Mouse (Mus musculus) liver, postnatal 0 days (tissue): ENCODE results near the gene Cyb5rl. TPM values are rescaled to one million over a fixed set of nuclear protein-coding genes. Genes with fewer than 3 reads are reported as not detected.
A peak's percentile ranks its signal among the peaks of the same experiment; 100 is the strongest.

Source experiments
- ATAC-seq: fragments of 200-750 bp; cut with Nextera tagmentation; 2 replicates; pipeline ENCODE4 v1.8.0; 2017; ENCODE audit warnings: mild to moderate bottlenecking, moderate library complexity
- DNase-seq: peaks from one replicate; pipeline ENCODE4 v3.0.0-alpha.2; 2016
- H3K27ac ChIP-seq: fragments of 300-500 bp; sonication (generic); 2 replicates; pipeline ENCODE4 v1.5.1; 2014; ENCODE audit warnings: antibody characterized with exemption, moderate library complexity, mild to moderate bottlenecking, low read depth
- H3K27me3 ChIP-seq: fragments of 300-500 bp; sonication (generic); 2 replicates; pipeline ENCODE4 v1.6.1; 2014; ENCODE audit warnings: low read length, control low read depth, mixed read lengths; ENCODE audit not compliant: insufficient read depth
- H3K36me3 ChIP-seq: fragments of 300-500 bp; sonication (generic); replicated peaks from 2 replicates; pipeline ENCODE4 v1.6.1; 2014; ENCODE audit warnings: mild to moderate bottlenecking, control low read depth, low read length, moderate library complexity, mixed read lengths; ENCODE audit not compliant: insufficient read depth
- H3K4me1 ChIP-seq: fragments of 300-500 bp; sonication (generic); 2 replicates; pipeline ENCODE4 v1.6.1; 2014; ENCODE audit warnings: antibody characterized with exemption, mild to moderate bottlenecking, control low read depth; ENCODE audit not compliant: insufficient read depth
- H3K4me2 ChIP-seq: fragments of 300-500 bp; sonication (generic); 2 replicates; pipeline ENCODE4 v1.6.1; 2014; ENCODE audit warnings: low read depth, mild to moderate bottlenecking, low read length, moderate library complexity, mixed read lengths
- H3K4me3 ChIP-seq: fragments of 300-500 bp; sonication (generic); 2 replicates; pipeline ENCODE4 v1.5.1; 2014; ENCODE audit warnings: low read depth, low read length
- H3K9ac ChIP-seq: fragments of 300-500 bp; sonication (generic); replicated peaks from 2 replicates; pipeline ENCODE4 v1.6.1; 2014; ENCODE audit warnings: mild to moderate bottlenecking, moderate library complexity
- H3K9me3 ChIP-seq: fragments of 300-500 bp; sonication (generic); 2 replicates; pipeline ENCODE4 v1.6.1; 2016; ENCODE audit warnings: mild to moderate bottlenecking, control low read depth, low read length, mixed read lengths
- CTCF ChIP-seq: sonication (generic); IDR thresholded peaks from 2 replicates; pipeline ENCODE4 v1.5.1; 2016; ENCODE audit warnings: antibody characterized with exemption, low read depth
- EP300 ChIP-seq: IDR thresholded peaks from 2 replicates; pipeline ENCODE4 v1.6.1; 2016; ENCODE audit warnings: antibody characterized with exemption, low read depth, mild to moderate bottlenecking
- WGBS: fragments of 180-500 bp; shearing (Covaris S2); extraction: QIAGEN DNeasy Blood & Tissue Kit; methylation state at CpG from one replicate; pipeline ENCODE4 v1.1.7; 2014; ENCODE audit not compliant: insufficient replicate concordance; 5-methylcytosine and 5-hydroxymethylcytosine counted together
- polyA plus RNA-seq: library from polyadenylated mRNA; unstranded; fragments of >200 nt; fragmentation: Nextera tagmentation; extraction: Ambion mirVana; gene quantifications from 2 replicates; pipeline ENCODE4 v1.2.1, GENCODE M21; 2015

Gene Cyb5rl
- polyA plus RNA-seq: 2.8 and 3.1 TPM in 2 replicates

GRCm38 (mm10) chr4:107066252-107067124 lies at the start of gene Cyb5rl, which contains the start of gene Mrpl37:
Gene Cyb5rl, plus strand, starts transcription at chr4:107066988.
Gene Mrpl37, minus strand, starts transcription at chr4:107066868.
- H3K4me1 ChIP-seq: peaks cover 18% of the 10 kb centered on the region
- H3K27ac ChIP-seq: peak within 1 kb of the TSS; percentile 64
- 1% methylated on average over 60 of the region's 60 CpGs for WGBS
- peak within 1 kb of the TSS; percentile 100 for H3K4me2 ChIP-seq
- ATAC-seq: peak; percentile 100
- TF ChIP-seq EP300: no peak
- TF ChIP-seq CTCF: no peak
- H3K36me3 ChIP-seq: peaks cover 19% of the 10 kb centered on the region
- H3K4me3 ChIP-seq: peak within 1 kb of the TSS; percentile 87
- peak within 1 kb of the TSS; percentile 91 for H3K9ac ChIP-seq
- H3K27me3 ChIP-seq: no peaks in the 10 kb centered on the region
- H3K9me3 ChIP-seq: no peaks in the 10 kb centered on the region
- peak; percentile 96 for DNase-seq

- H3K27me3 ChIP-seq: no peaks in the 10 kb centered on the region
- ATAC-seq (no peak), DNase-seq (no peak)
- 0 out of 2 replicates have a peak, but pooled peaks cover 4% of the 10 kb centered on the region for H3K36me3 ChIP-seq
- no peak overlapping the region for H3K4me3 ChIP-seq
- no peak overlapping the region; the same call in 1 of the 2 replicates for H3K9ac ChIP-seq
- H3K9me3 ChIP-seq: no peaks in the 10 kb centered on the region
- H3K27ac ChIP-seq: no peak overlapping the region
- TF ChIP-seq EP300 (no peak), CTCF (no peak)
- H3K4me1 ChIP-seq: peaks cover 16% of the 10 kb centered on the region; the same call in 1 of the 2 replicates
- no peak overlapping the region for H3K4me2 ChIP-seq
These were observed 49.5 kb upstream of the Cyb5rl start for GRCm38 (mm10) chr4:107017257-107017656.

GRCm38 (mm10) chr4:107018521-107018920 lies 48.3 kb upstream of the Cyb5rl start:
- Histone ChIP-seq H3K9ac (no peak overlapping the region), H3K4me2 (no peak overlapping the region), H3K4me1 (peaks cover 16% of the 10 kb centered on the region; the same call in 1 of the 2 replicates), H3K27ac (no peak overlapping the region), H3K27me3 (no peaks in the 10 kb centered on the region), H3K9me3 (no peaks in the 10 kb centered on the region), H3K36me3 (0 out of 2 replicates have a peak, but pooled peaks cover 4% of the 10 kb centered on the region), H3K4me3 (no peak overlapping the region)
- TF ChIP-seq CTCF (no peak), EP300 (no peak)
- no peak for ATAC-seq
- DNase-seq: no peak
- 88% methylated on average over 3 of the region's 3 CpGs for WGBS

DNA sequence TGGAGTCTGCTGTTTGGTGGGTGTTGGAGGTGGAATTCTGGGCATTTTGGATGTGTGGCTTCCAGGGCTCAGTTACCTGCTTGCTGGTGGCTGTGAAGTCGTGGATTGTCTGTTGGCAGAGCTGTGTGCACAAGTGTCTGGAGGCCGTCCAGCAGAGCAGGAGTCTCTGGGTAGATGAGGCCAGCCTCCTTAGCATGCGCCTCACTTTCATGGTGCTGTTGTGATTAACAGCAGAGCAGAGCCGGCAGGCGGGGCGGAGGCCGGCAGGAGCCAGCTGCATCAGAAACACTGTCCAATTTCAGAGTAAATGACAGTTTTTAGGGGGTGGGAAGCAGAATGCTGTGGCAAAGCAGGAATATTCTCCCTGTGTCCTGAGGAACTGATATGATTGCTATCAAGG lies 47.8 kb upstream of the Cyb5rl start:
- H3K9ac ChIP-seq: no peak overlapping the region
- H3K4me1 ChIP-seq: peaks cover 16% of the 10 kb centered on the region; the same call in 1 of the 2 replicates
- WGBS: 67% methylated on average over 7 of the region's 7 CpGs
- no peak for TF ChIP-seq EP300
- TF ChIP-seq CTCF: no peak
- no peak overlapping the region for H3K4me3 ChIP-seq
- no peak overlapping the region for H3K4me2 ChIP-seq
- DNase-seq (no peak), ATAC-seq (no peak)
- no peaks in the 10 kb centered on the region for H3K27me3 ChIP-seq
- no peaks in the 10 kb centered on the region for H3K9me3 ChIP-seq
- no peak overlapping the region for H3K27ac ChIP-seq
- no peaks in the 10 kb centered on the region for H3K36me3 ChIP-seq

GRCm38 (mm10) chr4:107020287-107021000 lies 46.3 kb upstream of the Cyb5rl start:
- Histone ChIP-seq H3K4me1 (peaks cover 16% of the 10 kb centered on the region; the same call in 1 of the 2 replicates), H3K36me3 (no peaks in the 10 kb centered on the region), H3K27ac (0 out of 2 replicates have a peak overlapping the region, but pooled peaks have one; percentile 13), H3K27me3 (no peaks in the 10 kb centered on the region), H3K4me3 (no peak overlapping the region), H3K9ac (no peak overlapping the region), H3K4me2 (no peak overlapping the region), H3K9me3 (no peaks in the 10 kb centered on the region)
- WGBS: 55% methylated on average over 5 of the region's 5 CpGs
- peak; percentile 75 for ATAC-seq
- TF ChIP-seq EP300: no peak
- TF ChIP-seq CTCF: no peak
- no peak for DNase-seq

GRCm38 (mm10) chr4:107021464-107021863 lies 45.3 kb upstream of the Cyb5rl start:
- ATAC-seq: no peak
- H3K27ac ChIP-seq: no peak overlapping the region
- peaks cover 16% of the 10 kb centered on the region; the same call in 1 of the 2 replicates for H3K4me1 ChIP-seq
- no peaks in the 10 kb centered on the region for H3K9me3 ChIP-seq
- no peaks in the 10 kb centered on the region for H3K36me3 ChIP-seq
- no peak overlapping the region for H3K4me2 ChIP-seq
- no peak overlapping the region for H3K9ac ChIP-seq
- 82% methylated on average over 3 of the region's 3 CpGs for WGBS
- H3K4me3 ChIP-seq: no peak overlapping the region
- TF ChIP-seq EP300: no peak
- peak; percentile 5; the same call in 1 of the 2 replicates for TF ChIP-seq CTCF
- no peak for DNase-seq
- no peaks in the 10 kb centered on the region for H3K27me3 ChIP-seq
